Mouse (Mus musculus) cerebellum, postnatal 36 days (tissue): ENCODE data around the gene Gsap.
"Not testable (repeated sequence)": the region's sequence is repeated elsewhere in the genome, so short reads cannot be mapped to it uniquely, and the experiment has no call there.

Experiments
- DNase-seq, 2 experiments: peaks; one replicate each; pipeline ENCODE4 v3.0.0; 2021 to 2022; ENCODE audit warnings: mixed read lengths in 2 of 2

Gsap gene

GRCm38 (mm10) chr5:21183046-21183445 lies 3.0 kb upstream of the Gsap start:
- DNase-seq, result not testable (repeated sequence)

- no peak for DNase-seq
Measured at GRCm38 (mm10) chr5:21186821-21187220, 766 bp downstream of the Gsap start.

- DNase-seq, result no peak
Measured at GRCm38 (mm10) chr5:21188435-21188834, 2.4 kb downstream of the Gsap start.

GRCm38 (mm10) chr5:21189036-21189435 lies 3.0 kb downstream of the Gsap start:
- no peak for DNase-seq

GRCm38 (mm10) chr5:21189460-21189859 lies 3.4 kb downstream of the Gsap start:
- no peak for DNase-seq

- DNase-seq, result no peak
Measured at GRCm38 (mm10) chr5:21203504-21203903, 17.4 kb downstream of the Gsap start.

- no peak for DNase-seq
Measured at GRCm38 (mm10) chr5:21204157-21204556, 18.1 kb downstream of the Gsap start.

- no peak for DNase-seq
Measured at GRCm38 (mm10) chr5:21206014-21206413, 20.0 kb downstream of the Gsap start.

GRCm38 (mm10) chr5:21211406-21211805 lies 25.4 kb downstream of the Gsap start:
- DNase-seq, result no peak

GRCm38 (mm10) chr5:21212933-21213332 lies 26.9 kb downstream of the Gsap start:
- no peak for DNase-seq

GRCm38 (mm10) chr5:21213801-21214200 lies 27.7 kb downstream of the Gsap start:
- DNase-seq, result no peak

GRCm38 (mm10) chr5:21217453-21218294 lies 31.6 kb downstream of the Gsap start:
- DNase-seq, result no peak

GRCm38 (mm10) chr5:21232876-21233275 lies 46.8 kb downstream of the Gsap start:
- DNase-seq, result no peak

- DNase-seq, result no peak
Measured at GRCm38 (mm10) chr5:21244575-21244974, 58.5 kb downstream of the Gsap start.

- DNase-seq, result no peak
Measured at GRCm38 (mm10) chr5:21245241-21245640, 59.2 kb downstream of the Gsap start.

GRCm38 (mm10) chr5:21246794-21247193 lies 60.7 kb downstream of the Gsap start:
- no peak for DNase-seq

GRCm38 (mm10) chr5:21247916-21248315 lies 61.9 kb downstream of the Gsap start:
- no peak for DNase-seq

- DNase-seq, result no peak
Measured at GRCm38 (mm10) chr5:21248834-21249233, 62.8 kb downstream of the Gsap start.

GRCm38 (mm10) chr5:21254731-21255525 lies 68.9 kb downstream of the Gsap start:
- DNase-seq, result no peak

GRCm38 (mm10) chr5:21255551-21256132 lies 69.6 kb downstream of the Gsap start:
- DNase-seq, result no peak

GRCm38 (mm10) chr5:21257126-21257525 lies 71.1 kb downstream of the Gsap start:
- DNase-seq, result no peak

- DNase-seq, result no peak
Measured at GRCm38 (mm10) chr5:21257806-21258205, 71.8 kb downstream of the Gsap start.

- DNase-seq, result no peak
Measured at GRCm38 (mm10) chr5:21260746-21261145, 74.7 kb downstream of the Gsap start.
